Mouse (Mus musculus): ENCODE results near the gene Stk32c.

GRCm38 (mm10) chr7:139126549-139126948, 86.6 kb downstream of the Stk32c start:
- TF ChIP-seq EP300 (optimal IDR thresholded peaks at IDR 0.05) (no peak), CTCF (IDR thresholded peaks at IDR 0.05; ENCODE audit: low read depth) (no peak)
